Mouse (Mus musculus) lung, adult 2 months (tissue): ENCODE measurements around the gene Plpp4.

Experiments used
- CTCF ChIP-seq: fragments of 200-500 bp; IDR thresholded peaks from 2 replicates; pipeline ENCODE4 v1.5.1; 2011; ENCODE audit warnings: mild to moderate bottlenecking, low read length, control low read depth; ENCODE audit not compliant: insufficient read depth
- POLR2A ChIP-seq: fragments of 200-500 bp; IDR thresholded peaks from 2 replicates; pipeline ENCODE4 v1.6.1; 2011; ENCODE audit warnings: low read depth, mild to moderate bottlenecking, control low read depth, low read length, borderline replicate concordance; ENCODE audit errors: extremely low read depth

DNA sequence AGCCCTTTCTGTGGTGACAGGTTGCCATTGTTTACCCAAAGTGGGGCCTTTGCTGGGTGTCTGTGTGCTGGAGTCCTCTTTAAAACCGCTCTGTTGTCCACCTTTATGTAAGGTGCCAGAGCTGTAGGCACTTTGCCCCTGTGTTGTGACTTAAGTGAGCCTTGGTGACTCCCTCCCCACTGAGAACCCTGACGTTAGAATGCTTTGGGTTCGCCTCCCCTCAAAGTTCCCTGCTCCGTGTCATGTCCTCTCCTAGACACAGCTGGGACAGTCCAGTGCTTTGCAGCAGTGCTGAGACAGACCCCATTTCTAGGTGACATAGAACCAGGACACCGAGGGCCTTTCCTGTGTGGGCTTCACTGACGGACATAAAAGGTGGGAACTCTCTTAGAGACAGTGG lies 55.7 kb downstream of the Plpp4 start:
- TF ChIP-seq CTCF (no peak), POLR2A (no peak)
